Mouse (Mus musculus): ENCODE results near the gene Mpo. TPM values are rescaled to one million over a fixed set of nuclear protein-coding genes. Genes with fewer than 3 reads are reported as not detected.

Mpo gene
- total RNA-seq, 2 experiments from 2014 or later: 0.48 to 0.62 TPM

Small RNA genes within 50 kb of the gene (microRNA-seq; reads per million reads assigned to microRNA genes)
- gene Mir142: 0 reads per million in 2 experiments
- 0 reads per million in 2 experiments for gene Mir142b

Other genes starting within 250 kb of the Mpo start
- not detected for gene Gm11492, start 226.9 kb upstream of the Mpo start, total RNA-seq (2021)
- gene Sept4, start 224.7 kb upstream of the Mpo start, total RNA-seq (2021): 10 to 100 TPM; 45.5 to 50.6 TPM
- gene Mtmr4, start 201.4 kb upstream of the Mpo start, total RNA-seq (2021): 10 to 100 TPM; 82.7 to 84.6 TPM
- gene Hsf5, start 176.4 kb upstream of the Mpo start, total RNA-seq (2021): under 1 TPM; 0.51 to 0.87 TPM
- gene Rnf43, start 130.9 kb upstream of the Mpo start, total RNA-seq (2021): 1 to 10 TPM; 3.8 to 4.0 TPM
- 10 to 100 TPM; 56.1 to 59.9 TPM for gene Supt4a, start 56.0 kb upstream of the Mpo start, total RNA-seq (2021)
- 100 to 1,000 TPM; 149 to 174 TPM for gene Tspoap1, start 33.0 kb upstream of the Mpo start, total RNA-seq (2021)
- gene Lpo, start 34.7 kb downstream of the Mpo start, total RNA-seq (2021): under 1 TPM; 0.62 to 0.87 TPM
- gene Mks1, start 59.6 kb downstream of the Mpo start, total RNA-seq (2021): 1 to 10 TPM; 7.0 to 7.2 TPM
- gene Epx, start 82.0 kb downstream of the Mpo start, total RNA-seq (2021): under 1 TPM; 0.25 to 0.96 TPM
- not detected for gene Olfr462, start 98.7 kb downstream of the Mpo start, total RNA-seq (2021)
- not detected for gene Olfr463, start 103.8 kb downstream of the Mpo start, total RNA-seq (2021)
- not detected for gene Olfr464, start 127.4 kb downstream of the Mpo start, total RNA-seq (2021)
- 100 to 1,000 TPM; 368 to 386 TPM for gene Dynll2, start 194.0 kb downstream of the Mpo start, total RNA-seq (2021)